Mouse (Mus musculus): ENCODE results near the gene Ace.

The Ace gene

GRCm38 (mm10) chr11:105946694-105947154 is 21.0 kb upstream of the Ace start:
- no peak for DNase-seq (ENCODE audit: low spot score)

GRCm38 (mm10) chr11:105948255-105948654 is 19.5 kb upstream of the Ace start:
- no peak for DNase-seq (ENCODE audit: low spot score)

GRCm38 (mm10) chr11:105950519-105950918 is 17.2 kb upstream of the Ace start:
- no peak for DNase-seq (ENCODE audit: low spot score)

GRCm38 (mm10) chr11:105951601-105952044 is 16.1 kb upstream of the Ace start:
- DNase-seq (ENCODE audit: low spot score) = no peak

- no peak for DNase-seq (ENCODE audit: low spot score)
Measured at GRCm38 (mm10) chr11:105952111-105952510, 15.6 kb upstream of the Ace start.

GRCm38 (mm10) chr11:105952911-105953386 is 14.8 kb upstream of the Ace start, which contains the start of gene Cyb561:
Cyb561 (minus strand) TSS chr11:105953336.
- DNase-seq (ENCODE audit: low spot score) = no peak

- peak; percentile 89 for DNase-seq (ENCODE audit: low spot score)
Measured at GRCm38 (mm10) chr11:105953402-105953801, 14.3 kb upstream of the Ace start.

- no peak for DNase-seq (ENCODE audit: low spot score)
Measured at GRCm38 (mm10) chr11:105955815-105956430, 11.8 kb upstream of the Ace start.

GRCm38 (mm10) chr11:105957501-105957900 is 10.2 kb upstream of the Ace start:
- no peak for DNase-seq (ENCODE audit: low spot score)

- no peak for DNase-seq (ENCODE audit: low spot score)
Measured at GRCm38 (mm10) chr11:105958566-105958965, 9.2 kb upstream of the Ace start.

GRCm38 (mm10) chr11:105959355-105959754 is 8.4 kb upstream of the Ace start:
- peak; percentile 61 for DNase-seq (ENCODE audit: low spot score)

- no peak for DNase-seq (ENCODE audit: low spot score)
Measured at GRCm38 (mm10) chr11:105964691-105965090, 3.1 kb upstream of the Ace start.

GRCm38 (mm10) chr11:105966288-105966687 is 1.5 kb upstream of the Ace start:
- no peak for DNase-seq (ENCODE audit: low spot score)

- DNase-seq (ENCODE audit: low spot score) = no peak
Measured at GRCm38 (mm10) chr11:105968948-105969347, 1.2 kb downstream of the Ace start.

GRCm38 (mm10) chr11:105969516-105969915 is 1.8 kb downstream of the Ace start:
- peak; percentile 48 for DNase-seq (ENCODE audit: low spot score)

GRCm38 (mm10) chr11:105974593-105974992 is 6.8 kb downstream of the Ace start:
- no peak for DNase-seq (ENCODE audit: low spot score)

- no peak for DNase-seq (ENCODE audit: low spot score)
Measured at GRCm38 (mm10) chr11:105975050-105975449, 7.3 kb downstream of the Ace start.

GRCm38 (mm10) chr11:105975636-105976035 is 7.9 kb downstream of the Ace start:
- DNase-seq (ENCODE audit: low spot score) = no peak

- no peak for DNase-seq (ENCODE audit: low spot score)
Measured at GRCm38 (mm10) chr11:105978232-105978631, 10.5 kb downstream of the Ace start.

GRCm38 (mm10) chr11:105978634-105979033 is 10.9 kb downstream of the Ace start:
- no peak for DNase-seq (ENCODE audit: low spot score)

- DNase-seq (ENCODE audit: low spot score) = no peak
Measured at GRCm38 (mm10) chr11:105984452-105984851, 16.7 kb downstream of the Ace start.

GRCm38 (mm10) chr11:105987446-105987845 is 19.7 kb downstream of the Ace start:
- DNase-seq (ENCODE audit: low spot score) = no peak

GRCm38 (mm10) chr11:105989446-105989845 is 21.7 kb downstream of the Ace start:
- no peak for DNase-seq (ENCODE audit: low spot score)

GRCm38 (mm10) chr11:105990231-105990630 is 22.5 kb downstream of the Ace start:
- no peak for DNase-seq (ENCODE audit: low spot score)
